Mouse (Mus musculus): ENCODE results near the gene Prkd3. TPM values are rescaled to one million over a fixed set of nuclear protein-coding genes. Genes with fewer than 3 reads are reported as not detected.

Gene Prkd3
- polyA plus RNA-seq, 1 experiment from 2014 or later: 35.7 TPM

GRCm38 (mm10) chr17:79051606-79052005 is 31.0 kb upstream of the Prkd3 start, which contains the start of gene Qpct:
TSS of gene Qpct (plus strand) at chr17:79051906.
- H3K9ac ChIP-seq (ENCODE audit: low read length): peak within 1 kb of the TSS; percentile 68
- peak within 1 kb of the TSS; percentile 99 for H3K4me2 ChIP-seq (ENCODE audit: low read depth, low read length)
- H3K4me1 ChIP-seq (ENCODE audit: control insufficient read depth, insufficient read depth, low read length): no peaks in the 10 kb centered on the region
- H3K36me3 ChIP-seq (ENCODE audit: control insufficient read depth, insufficient read depth, low read length): no peaks in the 10 kb centered on the region
- no peak within 1 kb of the TSS for H3K27ac ChIP-seq (ENCODE audit: low read length)
- H3K27me3 ChIP-seq (ENCODE audit: control insufficient read depth, insufficient read depth, low read length): peaks cover 7% of the 10 kb centered on the region
- 70% methylated on average over 4 of the region's 4 CpGs for WGBS
- peak within 1 kb of the TSS; percentile 60 for H3K4me3 ChIP-seq (replicated peaks; ENCODE audit: low read length)
- no peak for ATAC-seq (ENCODE audit: insufficient read depth, low FRiP score)
- H3K9me3 ChIP-seq (replicated peaks; ENCODE audit: control insufficient read depth, low read length): no peaks in the 10 kb centered on the region

GRCm38 (mm10) chr17:79043705-79044104 is 23.1 kb upstream of the Prkd3 start:
- ATAC-seq (ENCODE audit: insufficient read depth, low FRiP score): no peak
- 92% methylated on average over 2 of the region's 2 CpGs for WGBS
- no peaks in the 10 kb centered on the region for H3K9me3 ChIP-seq (replicated peaks; ENCODE audit: control insufficient read depth, low read length)
- H3K4me2 ChIP-seq (ENCODE audit: low read depth, low read length): no peak overlapping the region
- no peaks in the 10 kb centered on the region for H3K4me1 ChIP-seq (ENCODE audit: control insufficient read depth, insufficient read depth, low read length)
- no peak overlapping the region for H3K4me3 ChIP-seq (replicated peaks; ENCODE audit: low read length)
- H3K36me3 ChIP-seq (ENCODE audit: control insufficient read depth, insufficient read depth, low read length): no peaks in the 10 kb centered on the region
- no peaks in the 10 kb centered on the region for H3K27me3 ChIP-seq (ENCODE audit: control insufficient read depth, insufficient read depth, low read length)
- no peak overlapping the region for H3K9ac ChIP-seq (ENCODE audit: low read length)
- no peak overlapping the region for H3K27ac ChIP-seq (ENCODE audit: low read length)

- no peak for ATAC-seq (ENCODE audit: insufficient read depth, low FRiP score)
Measured at GRCm38 (mm10) chr17:79039660-79040059, 19.0 kb upstream of the Prkd3 start.

GRCm38 (mm10) chr17:79032782-79033181 is 12.2 kb upstream of the Prkd3 start:
- ATAC-seq (ENCODE audit: insufficient read depth, low FRiP score): no peak
- WGBS: 88% methylated on average over 4 of the region's 4 CpGs
- H3K27me3 ChIP-seq (ENCODE audit: control insufficient read depth, insufficient read depth, low read length): no peaks in the 10 kb centered on the region

More at GRCm38 (mm10) chr17:79039660-79040059, 19.0 kb upstream of the Prkd3 start:
- Histone ChIP-seq H3K4me1 (ENCODE audit: control insufficient read depth, insufficient read depth, low read length) (no peaks in the 10 kb centered on the region), H3K27ac (ENCODE audit: low read length) (no peak overlapping the region), H3K27me3 (ENCODE audit: control insufficient read depth, insufficient read depth, low read length) (no peaks in the 10 kb centered on the region), H3K9ac (ENCODE audit: low read length) (no peak overlapping the region), H3K9me3 (replicated peaks; ENCODE audit: control insufficient read depth, low read length) (no peaks in the 10 kb centered on the region), H3K36me3 (ENCODE audit: control insufficient read depth, insufficient read depth, low read length) (no peaks in the 10 kb centered on the region), H3K4me3 (replicated peaks; ENCODE audit: low read length) (no peak overlapping the region), H3K4me2 (ENCODE audit: low read depth, low read length) (no peak overlapping the region)

GRCm38 (mm10) chr17:79031569-79031968 is 11.0 kb upstream of the Prkd3 start:
- Histone ChIP-seq H3K9me3 (replicated peaks; ENCODE audit: control insufficient read depth, low read length) (no peaks in the 10 kb centered on the region), H3K9ac (ENCODE audit: low read length) (no peak overlapping the region), H3K4me3 (replicated peaks; ENCODE audit: low read length) (no peak overlapping the region), H3K27me3 (ENCODE audit: control insufficient read depth, insufficient read depth, low read length) (no peaks in the 10 kb centered on the region), H3K27ac (ENCODE audit: low read length) (no peak overlapping the region), H3K4me1 (ENCODE audit: control insufficient read depth, insufficient read depth, low read length) (no peaks in the 10 kb centered on the region), H3K36me3 (ENCODE audit: control insufficient read depth, insufficient read depth, low read length) (no peaks in the 10 kb centered on the region), H3K4me2 (ENCODE audit: low read depth, low read length) (no peak overlapping the region)
- no peak for ATAC-seq (ENCODE audit: insufficient read depth, low FRiP score)
- WGBS: 86% methylated on average over 5 of the region's 5 CpGs

More at GRCm38 (mm10) chr17:79032782-79033181, 12.2 kb upstream of the Prkd3 start:
- Histone ChIP-seq H3K4me1 (ENCODE audit: control insufficient read depth, insufficient read depth, low read length) (no peaks in the 10 kb centered on the region), H3K36me3 (ENCODE audit: control insufficient read depth, insufficient read depth, low read length) (no peaks in the 10 kb centered on the region), H3K9me3 (replicated peaks; ENCODE audit: control insufficient read depth, low read length) (no peaks in the 10 kb centered on the region), H3K27ac (ENCODE audit: low read length) (no peak overlapping the region), H3K4me2 (ENCODE audit: low read depth, low read length) (no peak overlapping the region), H3K4me3 (replicated peaks; ENCODE audit: low read length) (no peak overlapping the region), H3K9ac (ENCODE audit: low read length) (no peak overlapping the region)

GRCm38 (mm10) chr17:79029226-79029625 is 8.6 kb upstream of the Prkd3 start:
- Histone ChIP-seq H3K27me3 (ENCODE audit: control insufficient read depth, insufficient read depth, low read length) (no peaks in the 10 kb centered on the region), H3K4me1 (ENCODE audit: control insufficient read depth, insufficient read depth, low read length) (no peaks in the 10 kb centered on the region), H3K4me3 (replicated peaks; ENCODE audit: low read length) (no peak overlapping the region), H3K9me3 (replicated peaks; ENCODE audit: control insufficient read depth, low read length) (no peaks in the 10 kb centered on the region), H3K4me2 (ENCODE audit: low read depth, low read length) (no peak overlapping the region), H3K27ac (ENCODE audit: low read length) (no peak overlapping the region), H3K9ac (ENCODE audit: low read length) (no peak overlapping the region), H3K36me3 (ENCODE audit: control insufficient read depth, insufficient read depth, low read length) (no peaks in the 10 kb centered on the region)
- 67% methylated on average over 3 of the region's 3 CpGs for WGBS
- ATAC-seq (ENCODE audit: insufficient read depth, low FRiP score): no peak

- ATAC-seq (ENCODE audit: insufficient read depth, low FRiP score): no peak
- H3K9me3 ChIP-seq (replicated peaks; ENCODE audit: control insufficient read depth, low read length): no peaks in the 10 kb centered on the region
- WGBS: 74% methylated on average over 4 of the region's 4 CpGs
Measured at GRCm38 (mm10) chr17:79024544-79024943, 3.9 kb upstream of the Prkd3 start.

GRCm38 (mm10) chr17:79022746-79023145 is 2.1 kb upstream of the Prkd3 start:
- Histone ChIP-seq H3K4me2 (ENCODE audit: low read depth, low read length) (no peak overlapping the region), H3K4me1 (ENCODE audit: control insufficient read depth, insufficient read depth, low read length) (peaks cover 3% of the 10 kb centered on the region), H3K9ac (ENCODE audit: low read length) (no peak overlapping the region), H3K27me3 (ENCODE audit: control insufficient read depth, insufficient read depth, low read length) (no peaks in the 10 kb centered on the region), H3K9me3 (replicated peaks; ENCODE audit: control insufficient read depth, low read length) (no peaks in the 10 kb centered on the region), H3K36me3 (ENCODE audit: control insufficient read depth, insufficient read depth, low read length) (no peaks in the 10 kb centered on the region), H3K27ac (ENCODE audit: low read length) (no peak overlapping the region), H3K4me3 (replicated peaks; ENCODE audit: low read length) (no peak overlapping the region)
- no peak for ATAC-seq (ENCODE audit: insufficient read depth, low FRiP score)
- 48% methylated on average over 3 of the region's 3 CpGs for WGBS

More at GRCm38 (mm10) chr17:79024544-79024943, 3.9 kb upstream of the Prkd3 start:
- no peak overlapping the region for H3K27ac ChIP-seq (ENCODE audit: low read length)
- H3K4me1 ChIP-seq (ENCODE audit: control insufficient read depth, insufficient read depth, low read length): no peaks in the 10 kb centered on the region
- no peak overlapping the region for H3K4me2 ChIP-seq (ENCODE audit: low read depth, low read length)
- no peak overlapping the region for H3K9ac ChIP-seq (ENCODE audit: low read length)
- no peaks in the 10 kb centered on the region for H3K36me3 ChIP-seq (ENCODE audit: control insufficient read depth, insufficient read depth, low read length)
- H3K27me3 ChIP-seq (ENCODE audit: control insufficient read depth, insufficient read depth, low read length): no peaks in the 10 kb centered on the region
- no peak overlapping the region for H3K4me3 ChIP-seq (replicated peaks; ENCODE audit: low read length)

- ATAC-seq (ENCODE audit: insufficient read depth, low FRiP score): peak; percentile 6; the same call in 1 of the 2 replicates
- H3K27me3 ChIP-seq (ENCODE audit: control insufficient read depth, insufficient read depth, low read length): no peaks in the 10 kb centered on the region
- H3K4me2 ChIP-seq (ENCODE audit: low read depth, low read length): peak overlapping the region; percentile 67
- 2% methylated on average over 24 of the region's 24 CpGs for WGBS
- peak overlapping the region; percentile 89; the same call in 1 of the 2 replicates for H3K27ac ChIP-seq (ENCODE audit: low read length)
- no peaks in the 10 kb centered on the region for H3K36me3 ChIP-seq (ENCODE audit: control insufficient read depth, insufficient read depth, low read length)
- H3K4me1 ChIP-seq (ENCODE audit: control insufficient read depth, insufficient read depth, low read length): peaks cover 7% of the 10 kb centered on the region
- H3K4me3 ChIP-seq (replicated peaks; ENCODE audit: low read length): peak overlapping the region; percentile 83
- peak overlapping the region; percentile 95 for H3K9ac ChIP-seq (ENCODE audit: low read length)
- no peaks in the 10 kb centered on the region for H3K9me3 ChIP-seq (replicated peaks; ENCODE audit: control insufficient read depth, low read length)
Measured at GRCm38 (mm10) chr17:79020984-79021335, 344 bp upstream of the Prkd3 start.

Data from stomach, embryonic 16.5 days (tissue).